Comparison of ENCODE assay signal across 13 mouse cellular contexts in genomic region chr9:111408012-111408411, GRCm38 (mm10). TPM values are rescaled to one million over a fixed set of nuclear protein-coding genes. Genes with fewer than 3 reads are reported as not detected.
DNase-seq lines count a peak whose midpoint lies in the region; ATAC-seq and TF ChIP-seq lines count a peak whose summit lies in the region.
"Had no signal": no experiment of that assay in that cellular context is flagged by ENCODE, and none has a peak within 500 bp of the region (broad histone marks: within the 10 kb centered on the region; RNA-seq: fewer than 3 reads in every experiment).

No protein-coding gene starts in this region.

- no peak for TF ChIP-seq EP300 in stomach, postnatal 0 days (optimal IDR thresholded peaks at IDR 0.05)

- no peaks in the 10 kb centered on the region for H3K36me3 ChIP-seq in forebrain, embryonic 16.5 days (ENCODE audit: control insufficient read depth, insufficient read depth)
- no peaks in the 10 kb centered on the region for H3K36me3 ChIP-seq in forebrain, embryonic 15.5 days
- H3K36me3 ChIP-seq in stomach, embryonic 14.5 days (ENCODE audit: control insufficient read depth, insufficient read depth, low read length): no peaks in the 10 kb centered on the region
- no peaks in the 10 kb centered on the region for H3K36me3 ChIP-seq in stomach, postnatal 0 days (ENCODE audit: control insufficient read depth, insufficient read depth, low read length)
- H3K36me3 ChIP-seq in heart, embryonic 10.5 days: no peaks in the 10 kb centered on the region
- H3K36me3 ChIP-seq: embryonic facial prominence, embryonic 12.5 days; liver, embryonic 15.5 days had no signal

- peak; percentile 44 for DNase-seq in layer of hippocampus, adult 9-11 months
- no peak for DNase-seq in layer of hippocampus, postnatal 25 days (ENCODE audit: extremely low spot score in 1 of 2, low spot score in 1 of 2)
- no peak for DNase-seq in stomach, postnatal 0 days (ENCODE audit: low spot score)
- no peak for DNase-seq in natural killer cell, adult 2 months (ENCODE audit: low spot score in 2 of 2)
- no peak for DNase-seq in heart, embryonic 10.5 days (ENCODE audit: low spot score)
- DNase-seq: cerebellum, postnatal 36 days; gastrocnemius, postnatal 10 days; kidney, postnatal 36 days had no signal

- H3K9ac ChIP-seq in forebrain, embryonic 16.5 days (replicated peaks; ENCODE audit: low read depth, low read length): no peak overlapping the region
- no peak overlapping the region for H3K9ac ChIP-seq in forebrain, embryonic 15.5 days (replicated peaks)
- H3K9ac ChIP-seq in stomach, embryonic 14.5 days (replicated peaks; ENCODE audit: low read depth, low read length): no peak overlapping the region
- H3K9ac ChIP-seq in stomach, postnatal 0 days (ENCODE audit: low read length): no peak overlapping the region
- H3K9ac ChIP-seq: embryonic facial prominence, embryonic 12.5 days; liver, embryonic 15.5 days had no signal

- WGBS in forebrain, embryonic 16.5 days: 44% methylated on average over 6 of the region's 6 CpGs
- 43% methylated on average over 6 of the region's 6 CpGs for WGBS in forebrain, embryonic 15.5 days
- 44% methylated on average over 6 of the region's 6 CpGs for WGBS in stomach, embryonic 14.5 days
- WGBS in stomach, postnatal 0 days: 41% methylated on average over 6 of the region's 6 CpGs
- WGBS in heart, embryonic 10.5 days: 76% methylated on average over 6 of the region's 6 CpGs

- H3K27me3 ChIP-seq in forebrain, embryonic 16.5 days (replicated peaks; ENCODE audit: control insufficient read depth, insufficient read depth, low read length): no peaks in the 10 kb centered on the region
- H3K27me3 ChIP-seq in forebrain, embryonic 15.5 days: no peaks in the 10 kb centered on the region
- H3K27me3 ChIP-seq in stomach, embryonic 14.5 days (ENCODE audit: control insufficient read depth, insufficient read depth, low read length): no peaks in the 10 kb centered on the region
- H3K27me3 ChIP-seq in stomach, postnatal 0 days (ENCODE audit: control insufficient read depth, insufficient read depth, low read length): no peaks in the 10 kb centered on the region
- H3K27me3 ChIP-seq in heart, embryonic 10.5 days (ENCODE audit: insufficient read depth, poor library complexity, severe bottlenecking): no peaks in the 10 kb centered on the region
- H3K27me3 ChIP-seq: embryonic facial prominence, embryonic 12.5 days; liver, embryonic 15.5 days had no signal

- H3K27ac ChIP-seq in forebrain, embryonic 16.5 days (ENCODE audit: low read length): no peak overlapping the region
- no peak overlapping the region for H3K27ac ChIP-seq in forebrain, embryonic 15.5 days (replicated peaks)
- peak overlapping the region; percentile 21; the same call in 1 of the 2 replicates for H3K27ac ChIP-seq in stomach, embryonic 14.5 days (ENCODE audit: low read length)
- H3K27ac ChIP-seq in stomach, postnatal 0 days (replicated peaks): no peak overlapping the region
- no peak overlapping the region for H3K27ac ChIP-seq in heart, embryonic 10.5 days
- H3K27ac ChIP-seq: embryonic facial prominence, embryonic 12.5 days; liver, embryonic 15.5 days had no signal

- no peaks in the 10 kb centered on the region for H3K9me3 ChIP-seq in forebrain, embryonic 16.5 days (ENCODE audit: control insufficient read depth, low read length)
- no peaks in the 10 kb centered on the region for H3K9me3 ChIP-seq in forebrain, embryonic 15.5 days
- H3K9me3 ChIP-seq in stomach, embryonic 14.5 days (ENCODE audit: control insufficient read depth, low read depth, low read length): no peaks in the 10 kb centered on the region
- no peaks in the 10 kb centered on the region for H3K9me3 ChIP-seq in stomach, postnatal 0 days (ENCODE audit: control insufficient read depth, low read length)
- no peaks in the 10 kb centered on the region for H3K9me3 ChIP-seq in heart, embryonic 10.5 days
- H3K9me3 ChIP-seq: embryonic facial prominence, embryonic 12.5 days; liver, embryonic 15.5 days had no signal

- TF ChIP-seq CTCF in stomach, postnatal 0 days (IDR thresholded peaks at IDR 0.05; ENCODE audit: low read depth): no peak

- peaks cover 11% of the 10 kb centered on the region for H3K4me1 ChIP-seq in forebrain, embryonic 16.5 days (replicated peaks; ENCODE audit: control insufficient read depth, insufficient read depth, low read length)
- peaks cover 7% of the 10 kb centered on the region for H3K4me1 ChIP-seq in forebrain, embryonic 15.5 days
- peaks cover 8% of the 10 kb centered on the region for H3K4me1 ChIP-seq in stomach, embryonic 14.5 days (ENCODE audit: control insufficient read depth, insufficient read depth, low read length)
- H3K4me1 ChIP-seq in stomach, postnatal 0 days (replicated peaks; ENCODE audit: control insufficient read depth, insufficient read depth): no peaks in the 10 kb centered on the region
- no peaks in the 10 kb centered on the region for H3K4me1 ChIP-seq in heart, embryonic 10.5 days
- H3K4me1 ChIP-seq: embryonic facial prominence, embryonic 12.5 days; liver, embryonic 15.5 days had no signal

- no peak overlapping the region for H3K4me2 ChIP-seq in forebrain, embryonic 16.5 days (ENCODE audit: low read length)
- no peak overlapping the region for H3K4me2 ChIP-seq in forebrain, embryonic 15.5 days (replicated peaks)
- H3K4me2 ChIP-seq in stomach, embryonic 14.5 days (replicated peaks; ENCODE audit: low read depth, low read length): no peak overlapping the region
- no peak overlapping the region for H3K4me2 ChIP-seq in stomach, postnatal 0 days (replicated peaks; ENCODE audit: low read depth)
- H3K4me2 ChIP-seq: embryonic facial prominence, embryonic 12.5 days; liver, embryonic 15.5 days had no signal

- no peak overlapping the region for H3K4me3 ChIP-seq in forebrain, embryonic 16.5 days (replicated peaks; ENCODE audit: low read length)
- H3K4me3 ChIP-seq in forebrain, embryonic 15.5 days: no peak overlapping the region
- H3K4me3 ChIP-seq in stomach, embryonic 14.5 days (ENCODE audit: low read depth, low read length): no peak overlapping the region
- H3K4me3 ChIP-seq in stomach, postnatal 0 days (ENCODE audit: low read depth, low read length): no peak overlapping the region
- H3K4me3 ChIP-seq in heart, embryonic 10.5 days: no peak overlapping the region
- H3K4me3 ChIP-seq: embryonic facial prominence, embryonic 12.5 days; liver, embryonic 15.5 days had no signal

- ATAC-seq in forebrain, embryonic 16.5 days: 0 out of 2 replicates have a peak, but pooled peaks have one; percentile 50
- ATAC-seq in forebrain, embryonic 15.5 days (replicated peaks): no peak; the same call in 1 of the 2 replicates
- ATAC-seq in stomach, embryonic 14.5 days (ENCODE audit: insufficient number of reproducible peaks, insufficient read depth, low FRiP score, low read depth): peak; percentile 54; the same call in 1 of the 2 replicates
- ATAC-seq in stomach, postnatal 0 days (ENCODE audit: low FRiP score, low TSS enrichment): no peak

RNA-seq across cellular contexts. Expression of gene Dclk3, which starts 30.9 kb away (rescaled TPM):
- 5.6 and 8.3 TPM in 2 replicates for polyA plus RNA-seq in forebrain, embryonic 16.5 days (2015; fragmentation: Nextera tagmentation; extraction: Ambion mirVana)
- 5.3 and 5.4 TPM in 2 replicates for polyA plus RNA-seq in forebrain, embryonic 15.5 days (2015; fragmentation: Nextera tagmentation; extraction: Ambion mirVana)
- 10 to 100 TPM; 12.2 to 13.2 TPM for total RNA-seq in layer of hippocampus, postnatal 25 days (2021)
- 0.29 and 0.46 TPM in 2 replicates for polyA plus RNA-seq in stomach, embryonic 14.5 days (2014; fragmentation: Nextera tagmentation; extraction: Ambion mirVana)
- 0.35 and 0.44 TPM in 2 replicates for polyA plus RNA-seq in stomach, postnatal 0 days (2015; fragmentation: Nextera tagmentation; extraction: Ambion mirVana)
- 1.6 and 2.5 TPM in 2 replicates for polyA plus RNA-seq in heart, embryonic 10.5 days (2016; fragmentation: Nextera tagmentation; extraction: Ambion mirVana)
- polyA plus RNA-seq: liver, embryonic 15.5 days had no signal

Comparison
In these comparisons a context has a peak if more than half of its experiments do, and no peak if none do; other contexts are left out.
1. ATAC-seq: peak in forebrain, embryonic 16.5 days (single experiment) and stomach, embryonic 14.5 days (single experiment); none in forebrain, embryonic 15.5 days (single experiment) and stomach, postnatal 0 days (single experiment).